Mouse (Mus musculus) midbrain, postnatal 0 days (tissue): ENCODE data around the gene Uox. TPM values are rescaled to one million over a fixed set of nuclear protein-coding genes. Genes with fewer than 3 reads are reported as not detected.

Source experiments
- ATAC-seq: fragments of 200-750 bp; cut with Nextera tagmentation; 2 replicates; pipeline ENCODE4 v1.8.0; 2017; ENCODE audit warnings: moderate number of reproducible peaks, mild to moderate bottlenecking, moderate TSS enrichment, moderate library complexity; ENCODE audit not compliant: low FRiP score
- DNase-seq: peaks from one replicate; pipeline ENCODE4 v3.0.0-alpha.2; 2015; ENCODE audit warnings: low spot score
- H3K27ac ChIP-seq: fragments of 300-500 bp; sonication (generic); 2 replicates; pipeline ENCODE4 v1.5.1; 2014; ENCODE audit warnings: low read depth, mild to moderate bottlenecking, low read length, mixed read lengths
- H3K27me3 ChIP-seq: fragments of 300-500 bp; sonication (generic); 2 replicates; pipeline ENCODE4 v1.6.1; 2014; ENCODE audit warnings: low read length, control low read depth, mixed read lengths; ENCODE audit not compliant: insufficient read depth
- H3K36me3 ChIP-seq: fragments of 300-500 bp; sonication (generic); 2 replicates; pipeline ENCODE4 v1.6.1; 2014; ENCODE audit warnings: low read length, control low read depth, mixed read lengths; ENCODE audit not compliant: insufficient read depth
- H3K4me1 ChIP-seq: fragments of 300-500 bp; sonication (generic); 2 replicates; pipeline ENCODE4 v1.6.1; 2014; ENCODE audit warnings: mild to moderate bottlenecking, control low read depth, antibody characterized with exemption, low read length, mixed read lengths; ENCODE audit not compliant: insufficient read depth
- H3K4me2 ChIP-seq: fragments of 300-500 bp; sonication (generic); 2 replicates; pipeline ENCODE4 v1.6.1; 2014; ENCODE audit warnings: low read depth, mild to moderate bottlenecking, low read length, mixed read lengths; ENCODE audit not compliant: poor library complexity, severe bottlenecking
- H3K4me3 ChIP-seq: fragments of 300-500 bp; sonication (generic); 2 replicates; pipeline ENCODE4 v1.5.1; 2014; ENCODE audit warnings: low read depth, mild to moderate bottlenecking, low read length, moderate library complexity
- H3K9ac ChIP-seq: fragments of 300-500 bp; sonication (generic); replicated peaks from 2 replicates; pipeline ENCODE4 v1.6.1; 2014; ENCODE audit warnings: mild to moderate bottlenecking, low read length, moderate library complexity, mixed read lengths; ENCODE audit not compliant: poor library complexity, severe bottlenecking
- H3K9me3 ChIP-seq: fragments of 300-500 bp; sonication (generic); 2 replicates; pipeline ENCODE4 v1.6.1; 2016; ENCODE audit warnings: low read length, control low read depth
- CTCF ChIP-seq: IDR thresholded peaks from 2 replicates; pipeline ENCODE4 v1.5.1; 2016; ENCODE audit warnings: antibody characterized with exemption, mild to moderate bottlenecking
- WGBS: fragments of 180-500 bp; shearing (Covaris S2); extraction: QIAGEN DNeasy Blood & Tissue Kit; methylation state at CpG from one replicate; pipeline ENCODE4 v1.1.7; 2014; 5-methylcytosine and 5-hydroxymethylcytosine counted together
- polyA plus RNA-seq: library from polyadenylated mRNA; unstranded; fragments of >200 nt; fragmentation: Nextera tagmentation; extraction: Ambion mirVana; gene quantifications from 2 replicates; pipeline ENCODE4 v1.2.1, GENCODE M21; 2015
- total RNA-seq: library from RNA; depleted of rRNA; stranded (reverse); fragments of >200 nt; gene quantifications from 2 replicates; pipeline ENCODE4 v1.2.3, GENCODE M21; 2014

The Uox gene
- total and polyA plus RNA-seq, 2 experiments from 2014 or later: 0.30 TPM; not detected in 1

- Histone ChIP-seq H3K4me1 (no peaks in the 10 kb centered on the region), H3K27ac (no peak overlapping the region), H3K4me3 (no peak overlapping the region), H3K36me3 (no peaks in the 10 kb centered on the region), H3K9ac (no peak overlapping the region), H3K4me2 (no peak overlapping the region), H3K27me3 (no peaks in the 10 kb centered on the region), H3K9me3 (no peaks in the 10 kb centered on the region)
- DNase-seq: peak; percentile 14
- 75% methylated on average over 2 of the region's 2 CpGs for WGBS
- no peak for ATAC-seq
- TF ChIP-seq CTCF: no peak
Observed at GRCm38 (mm10) chr3:146655111-146655577, 84.9 kb downstream of the Uox start.

- Histone ChIP-seq H3K9ac (no peak overlapping the region), H3K4me2 (no peak overlapping the region), H3K27me3 (no peaks in the 10 kb centered on the region), H3K4me3 (no peak overlapping the region), H3K36me3 (no peaks in the 10 kb centered on the region), H3K27ac (no peak overlapping the region), H3K4me1 (no peaks in the 10 kb centered on the region), H3K9me3 (no peaks in the 10 kb centered on the region)
- DNase-seq (no peak), ATAC-seq (no peak)
- TF ChIP-seq CTCF: no peak
- 90% methylated on average over 5 of the region's 5 CpGs for WGBS
Observed at GRCm38 (mm10) chr3:146657433-146657832, 87.2 kb downstream of the Uox start.

- no peaks in the 10 kb centered on the region for H3K9me3 ChIP-seq
- DNase-seq: no peak
- no peak for ATAC-seq
- TF ChIP-seq CTCF: no peak
- H3K27ac ChIP-seq: no peak overlapping the region
- H3K36me3 ChIP-seq: no peaks in the 10 kb centered on the region
- no peaks in the 10 kb centered on the region for H3K4me1 ChIP-seq
- no peak overlapping the region for H3K4me2 ChIP-seq
- H3K27me3 ChIP-seq: no peaks in the 10 kb centered on the region
- H3K4me3 ChIP-seq: no peak overlapping the region
- WGBS: 81% methylated on average over 1 of the region's 1 CpGs
- no peak overlapping the region for H3K9ac ChIP-seq
Observed at GRCm38 (mm10) chr3:146658061-146658639, 87.9 kb downstream of the Uox start.

GRCm38 (mm10) chr3:146659321-146659720 is 89.1 kb downstream of the Uox start:
- Histone ChIP-seq H3K4me2 (no peak overlapping the region), H3K4me1 (no peaks in the 10 kb centered on the region), H3K9me3 (no peaks in the 10 kb centered on the region), H3K27me3 (no peaks in the 10 kb centered on the region), H3K4me3 (no peak overlapping the region), H3K9ac (no peak overlapping the region), H3K27ac (no peak overlapping the region), H3K36me3 (no peaks in the 10 kb centered on the region)
- no peak for TF ChIP-seq CTCF
- no peak for ATAC-seq
- 84% methylated on average over 5 of the region's 5 CpGs for WGBS
- DNase-seq: no peak

GRCm38 (mm10) chr3:146661001-146661400 is 90.8 kb downstream of the Uox start:
- Histone ChIP-seq H3K27me3 (no peaks in the 10 kb centered on the region), H3K9me3 (no peaks in the 10 kb centered on the region), H3K36me3 (no peaks in the 10 kb centered on the region), H3K4me1 (no peaks in the 10 kb centered on the region), H3K4me3 (no peak overlapping the region), H3K4me2 (no peak overlapping the region), H3K9ac (no peak overlapping the region), H3K27ac (no peak overlapping the region)
- 68% methylated on average over 6 of the region's 6 CpGs for WGBS
- no peak for ATAC-seq
- TF ChIP-seq CTCF: no peak
- DNase-seq: no peak

GRCm38 (mm10) chr3:146661907-146662306 is 91.7 kb downstream of the Uox start:
- Histone ChIP-seq H3K27ac (no peak overlapping the region), H3K4me2 (no peak overlapping the region), H3K4me1 (no peaks in the 10 kb centered on the region), H3K9ac (no peak overlapping the region), H3K36me3 (no peaks in the 10 kb centered on the region), H3K27me3 (no peaks in the 10 kb centered on the region), H3K4me3 (no peak overlapping the region), H3K9me3 (no peaks in the 10 kb centered on the region)
- no peak for TF ChIP-seq CTCF
- WGBS: 76% methylated on average over 7 of the region's 7 CpGs
- DNase-seq: no peak
- no peak for ATAC-seq
